In the genomic region with DNA sequence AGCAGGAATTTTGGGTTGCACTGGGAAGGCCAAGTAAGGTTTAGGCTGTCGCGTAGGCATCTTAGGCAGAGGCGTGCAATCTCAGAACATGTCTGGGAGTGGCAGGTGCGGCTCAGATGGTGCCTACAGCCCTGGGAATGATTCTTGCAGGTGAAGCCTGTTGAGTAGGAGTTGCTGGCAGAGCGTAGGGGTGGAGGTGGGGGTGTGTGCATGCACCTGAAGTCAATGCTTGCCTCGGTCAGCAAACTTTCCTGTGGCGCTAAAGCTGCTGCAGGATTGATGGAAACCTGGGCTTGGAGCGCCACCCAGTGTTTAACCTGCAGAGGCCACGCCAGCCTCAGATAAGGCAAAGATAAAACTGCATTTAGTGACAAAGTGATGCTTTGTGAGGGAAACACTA, we compare ENCODE assay signal across 8 mouse cellular contexts.
A peak's percentile ranks its signal among the peaks of the same experiment; 100 is the strongest.
DNase-seq lines count a peak whose midpoint lies in the region; ATAC-seq and TF ChIP-seq lines count a peak whose summit lies in the region.

No protein-coding gene starts in this region.

- H3K4me3 ChIP-seq in testis, adult 2 months (ENCODE audit: control insufficient read depth, low read depth, low read length) = no peak overlapping the region
- H3K4me3 ChIP-seq in cortical plate, adult 2 months (ENCODE audit: insufficient read depth, low read length) = no peak overlapping the region
- peak overlapping the region; percentile 51 for H3K4me3 ChIP-seq in heart, embryonic 10.5 days
- H3K4me3 ChIP-seq in kidney, embryonic 14.5 days (ENCODE audit: low read length) = peak overlapping the region; percentile 7
- H3K4me3 ChIP-seq in limb, embryonic 13.5 days = peak overlapping the region; percentile 26
- peak overlapping the region; percentile 17; the same call in 1 of the 2 replicates for H3K4me3 ChIP-seq in midbrain, embryonic 15.5 days
- H3K4me3 ChIP-seq in stomach, embryonic 14.5 days (ENCODE audit: low read depth, low read length) = peak overlapping the region; percentile 11; the same call in 1 of the 2 replicates

- H3K36me3 ChIP-seq in testis, adult 2 months (ENCODE audit: control insufficient read depth, insufficient read depth, low read length) = no peaks in the 10 kb centered on the region
- H3K36me3 ChIP-seq in heart, embryonic 10.5 days = no peaks in the 10 kb centered on the region
- no peaks in the 10 kb centered on the region for H3K36me3 ChIP-seq in kidney, embryonic 14.5 days (ENCODE audit: control insufficient read depth, insufficient read depth, low read length)
- H3K36me3 ChIP-seq in limb, embryonic 13.5 days = no peaks in the 10 kb centered on the region
- no peaks in the 10 kb centered on the region for H3K36me3 ChIP-seq in midbrain, embryonic 15.5 days (replicated peaks)
- H3K36me3 ChIP-seq in stomach, embryonic 14.5 days (ENCODE audit: control insufficient read depth, insufficient read depth, low read length) = no peaks in the 10 kb centered on the region

- whole genome bisulfite sequencing in heart, embryonic 10.5 days = 1% methylated on average over 9 of the region's 9 CpGs
- 1% methylated on average over 9 of the region's 9 CpGs for WGBS in kidney, embryonic 14.5 days
- 4% methylated on average over 9 of the region's 9 CpGs for WGBS in limb, embryonic 13.5 days
- WGBS in midbrain, embryonic 15.5 days = 3% methylated on average over 9 of the region's 9 CpGs
- WGBS in stomach, embryonic 14.5 days = 4% methylated on average over 9 of the region's 9 CpGs

- no peak for DNase-seq in testis, postnatal 14 days (ENCODE audit: low spot score)
- DNase-seq in heart, embryonic 10.5 days (ENCODE audit: low spot score) = peak; percentile 82

- no peaks in the 10 kb centered on the region for H3K27me3 ChIP-seq in testis, adult 2 months (ENCODE audit: control insufficient read depth, insufficient read depth, low read length)
- peaks cover 15% of the 10 kb centered on the region for H3K27me3 ChIP-seq in heart, embryonic 10.5 days (ENCODE audit: insufficient read depth, poor library complexity, severe bottlenecking)
- no peaks in the 10 kb centered on the region for H3K27me3 ChIP-seq in kidney, embryonic 14.5 days (ENCODE audit: control insufficient read depth, insufficient read depth, low read length)
- peaks cover 19% of the 10 kb centered on the region for H3K27me3 ChIP-seq in limb, embryonic 13.5 days
- H3K27me3 ChIP-seq in midbrain, embryonic 15.5 days (replicated peaks) = no peaks in the 10 kb centered on the region
- no peaks in the 10 kb centered on the region for H3K27me3 ChIP-seq in stomach, embryonic 14.5 days (ENCODE audit: control insufficient read depth, insufficient read depth, low read length)

- H3K4me1 ChIP-seq in testis, adult 2 months (ENCODE audit: control insufficient read depth, insufficient read depth, low read length) = no peaks in the 10 kb centered on the region
- H3K4me1 ChIP-seq in cortical plate, adult 2 months (ENCODE audit: control insufficient read depth, insufficient read depth, low read length) = peaks cover 6% of the 10 kb centered on the region
- peaks cover 16% of the 10 kb centered on the region for H3K4me1 ChIP-seq in heart, embryonic 10.5 days
- no peaks in the 10 kb centered on the region for H3K4me1 ChIP-seq in kidney, embryonic 14.5 days (ENCODE audit: control insufficient read depth, insufficient read depth, low read length)
- H3K4me1 ChIP-seq in limb, embryonic 13.5 days = 0 out of 2 replicates have a peak, but pooled peaks cover 11% of the 10 kb centered on the region
- 0 out of 2 replicates have a peak, but pooled peaks cover 8% of the 10 kb centered on the region for H3K4me1 ChIP-seq in midbrain, embryonic 15.5 days
- H3K4me1 ChIP-seq in stomach, embryonic 14.5 days (ENCODE audit: control insufficient read depth, insufficient read depth, low read length) = no peaks in the 10 kb centered on the region; the same call in 1 of the 2 replicates

- no peak overlapping the region for H3K9ac ChIP-seq in kidney, embryonic 14.5 days (ENCODE audit: low read depth, low read length)
- H3K9ac ChIP-seq in limb, embryonic 13.5 days = 0 out of 2 replicates have a peak overlapping the region, but pooled peaks have one; percentile 35
- H3K9ac ChIP-seq in midbrain, embryonic 15.5 days = no peak overlapping the region
- H3K9ac ChIP-seq in stomach, embryonic 14.5 days (replicated peaks; ENCODE audit: low read depth, low read length) = no peak overlapping the region

- peak overlapping the region; percentile 45 for H3K4me2 ChIP-seq in kidney, embryonic 14.5 days (replicated peaks; ENCODE audit: low read depth, low read length)
- H3K4me2 ChIP-seq in limb, embryonic 13.5 days (replicated peaks) = peak overlapping the region; percentile 59
- H3K4me2 ChIP-seq in midbrain, embryonic 15.5 days = peak overlapping the region; percentile 45
- H3K4me2 ChIP-seq in stomach, embryonic 14.5 days (replicated peaks; ENCODE audit: low read depth, low read length) = peak overlapping the region; percentile 50

- peak; percentile 71; the same call in 1 of the 2 replicates for ATAC-seq in kidney, embryonic 14.5 days (ENCODE audit: low FRiP score, low TSS enrichment)
- peak; percentile 72; the same call in 1 of the 2 replicates for ATAC-seq in limb, embryonic 13.5 days (ENCODE audit: low FRiP score, low read depth)
- peak; percentile 82 for ATAC-seq in midbrain, embryonic 15.5 days (replicated peaks)
- peak; percentile 78; the same call in 1 of the 2 replicates for ATAC-seq in stomach, embryonic 14.5 days (ENCODE audit: insufficient number of reproducible peaks, insufficient read depth, low FRiP score, low read depth)

- H3K27ac ChIP-seq in testis, adult 2 months (ENCODE audit: control insufficient read depth, insufficient read depth, low read depth, low read length) = no peak overlapping the region
- no peak overlapping the region for H3K27ac ChIP-seq in cortical plate, adult 2 months (ENCODE audit: insufficient read depth, low read length)
- no peak overlapping the region for H3K27ac ChIP-seq in heart, embryonic 10.5 days
- H3K27ac ChIP-seq in kidney, embryonic 14.5 days (ENCODE audit: low read depth, low read length) = no peak overlapping the region
- no peak overlapping the region for H3K27ac ChIP-seq in limb, embryonic 13.5 days
- no peak overlapping the region for H3K27ac ChIP-seq in midbrain, embryonic 15.5 days
- no peak overlapping the region for H3K27ac ChIP-seq in stomach, embryonic 14.5 days (ENCODE audit: low read length)

- no peaks in the 10 kb centered on the region for H3K9me3 ChIP-seq in heart, embryonic 10.5 days
- no peaks in the 10 kb centered on the region for H3K9me3 ChIP-seq in kidney, embryonic 14.5 days (ENCODE audit: control insufficient read depth, low read length)
- no peaks in the 10 kb centered on the region for H3K9me3 ChIP-seq in limb, embryonic 13.5 days
- H3K9me3 ChIP-seq in midbrain, embryonic 15.5 days = no peaks in the 10 kb centered on the region
- H3K9me3 ChIP-seq in stomach, embryonic 14.5 days (ENCODE audit: control insufficient read depth, low read depth, low read length) = no peaks in the 10 kb centered on the region

- no peak for TF ChIP-seq POLR2A in testis, adult 2 months (IDR thresholded peaks at IDR 0.05; ENCODE audit: control insufficient read depth, low read depth, low read length)
- no peak for TF ChIP-seq POLR2A in cortical plate, adult 2 months (IDR thresholded peaks at IDR 0.05; ENCODE audit: extremely low read depth, insufficient read depth, low read length)

- peak; percentile 76; the same call in 1 of the 2 replicates for TF ChIP-seq CTCF in testis, adult 2 months (IDR thresholded peaks at IDR 0.05; ENCODE audit: control insufficient read depth, insufficient read depth, insufficient replicate concordance, low read depth, low read length)
- peak; percentile 88 for TF ChIP-seq CTCF in cortical plate, adult 2 months (IDR thresholded peaks at IDR 0.05; ENCODE audit: extremely low read depth, insufficient read depth, low read length)

Comparison
In these comparisons a context has a peak if more than half of its experiments do, and no peak if none do; other contexts are left out.
1. H3K4me3 ChIP-seq: peak in heart, embryonic 10.5 days (single experiment), kidney, embryonic 14.5 days (single experiment), limb, embryonic 13.5 days (single experiment), midbrain, embryonic 15.5 days (single experiment) and stomach, embryonic 14.5 days (single experiment); none in testis, adult 2 months (single experiment) and cortical plate, adult 2 months (single experiment).
2. Peak in every context shown above with its lines, with median percentiles within 50 percentile points of each other: ATAC-seq and H3K4me2 ChIP-seq.